Mouse (Mus musculus) midbrain, embryonic 16.5 days (tissue): ENCODE measurements around the gene Lzts2. TPM values are rescaled to one million over a fixed set of nuclear protein-coding genes. Genes with fewer than 3 reads are reported as not detected.

Experiments used
- ATAC-seq: fragments of 200-750 bp; cut with Nextera tagmentation; 2 replicates; pipeline ENCODE4 v1.8.0; 2017; ENCODE audit warnings: moderate TSS enrichment
- H3K27ac ChIP-seq: fragments of 300-500 bp; sonication (generic); 2 replicates; pipeline ENCODE4 v1.5.1; 2014; ENCODE audit warnings: mild to moderate bottlenecking, low read length, mixed read lengths
- H3K27me3 ChIP-seq: fragments of 300-500 bp; sonication (generic); 2 replicates; pipeline ENCODE4 v1.6.1; 2014; ENCODE audit warnings: low read depth, low read length, mixed read lengths; ENCODE audit not compliant: control insufficient read depth, insufficient read depth
- H3K36me3 ChIP-seq: fragments of 300-500 bp; sonication (generic); 2 replicates; pipeline ENCODE4 v1.6.1; 2014; ENCODE audit warnings: mild to moderate bottlenecking, low read length, moderate library complexity, mixed read lengths; ENCODE audit not compliant: control insufficient read depth, insufficient read depth
- H3K4me1 ChIP-seq: fragments of 300-500 bp; sonication (generic); 2 replicates; pipeline ENCODE4 v1.6.1; 2014; ENCODE audit warnings: mild to moderate bottlenecking, low read length, mixed read lengths; ENCODE audit not compliant: control insufficient read depth, insufficient read depth
- H3K4me2 ChIP-seq: fragments of 300-500 bp; sonication (generic); 2 replicates; pipeline ENCODE4 v1.6.1; 2014; ENCODE audit warnings: mild to moderate bottlenecking, low read length, mixed read lengths
- H3K4me3 ChIP-seq: fragments of 300-500 bp; sonication (generic); 2 replicates; pipeline ENCODE4 v1.5.1; 2014; ENCODE audit warnings: low read depth, mild to moderate bottlenecking, low read length, moderate library complexity, mixed read lengths
- H3K9ac ChIP-seq: fragments of 300-500 bp; sonication (generic); 2 replicates; pipeline ENCODE4 v1.6.1; 2014; ENCODE audit warnings: low read depth, low read length, mixed read lengths
- H3K9me3 ChIP-seq: fragments of 300-500 bp; sonication (generic); replicated peaks from 2 replicates; pipeline ENCODE4 v1.6.1; 2014; ENCODE audit warnings: mild to moderate bottlenecking, low read length, mixed read lengths; ENCODE audit not compliant: control insufficient read depth, poor library complexity, severe bottlenecking
- WGBS: fragments of 180-500 bp; shearing (Covaris S2); extraction: QIAGEN DNeasy Blood & Tissue Kit; methylation state at CpG from one replicate; pipeline ENCODE4 v1.1.7; 2014; 5-methylcytosine and 5-hydroxymethylcytosine counted together
- polyA plus RNA-seq: library from polyadenylated mRNA; unstranded; fragments of >200 nt; fragmentation: Nextera tagmentation; extraction: Ambion mirVana; gene quantifications from 2 replicates; pipeline ENCODE4 v1.2.1, GENCODE M21; 2015

The Lzts2 gene
- polyA plus RNA-seq, 1 experiment from 2014 or later, result 15.5 TPM

- WGBS, result 26% methylated on average over 11 of the region's 11 CpGs
- H3K4me3 ChIP-seq, result peak overlapping the region; percentile 59
- H3K4me1 ChIP-seq, result peaks cover 25% of the 10 kb centered on the region
- ATAC-seq, result peak; percentile 66
- peaks cover 5% of the 10 kb centered on the region; the same call in 1 of the 2 replicates for H3K27me3 ChIP-seq
- H3K36me3 ChIP-seq, result peaks cover 6% of the 10 kb centered on the region; the same call in 1 of the 2 replicates
- peak overlapping the region; percentile 92 for H3K27ac ChIP-seq
- H3K9ac ChIP-seq, result peak overlapping the region; percentile 72
- peak overlapping the region; percentile 85 for H3K4me2 ChIP-seq
- H3K9me3 ChIP-seq, result no peaks in the 10 kb centered on the region
Measured at GRCm38 (mm10) chr19:45047935-45048643, 33.9 kb downstream of the Lzts2 start.

DNA sequence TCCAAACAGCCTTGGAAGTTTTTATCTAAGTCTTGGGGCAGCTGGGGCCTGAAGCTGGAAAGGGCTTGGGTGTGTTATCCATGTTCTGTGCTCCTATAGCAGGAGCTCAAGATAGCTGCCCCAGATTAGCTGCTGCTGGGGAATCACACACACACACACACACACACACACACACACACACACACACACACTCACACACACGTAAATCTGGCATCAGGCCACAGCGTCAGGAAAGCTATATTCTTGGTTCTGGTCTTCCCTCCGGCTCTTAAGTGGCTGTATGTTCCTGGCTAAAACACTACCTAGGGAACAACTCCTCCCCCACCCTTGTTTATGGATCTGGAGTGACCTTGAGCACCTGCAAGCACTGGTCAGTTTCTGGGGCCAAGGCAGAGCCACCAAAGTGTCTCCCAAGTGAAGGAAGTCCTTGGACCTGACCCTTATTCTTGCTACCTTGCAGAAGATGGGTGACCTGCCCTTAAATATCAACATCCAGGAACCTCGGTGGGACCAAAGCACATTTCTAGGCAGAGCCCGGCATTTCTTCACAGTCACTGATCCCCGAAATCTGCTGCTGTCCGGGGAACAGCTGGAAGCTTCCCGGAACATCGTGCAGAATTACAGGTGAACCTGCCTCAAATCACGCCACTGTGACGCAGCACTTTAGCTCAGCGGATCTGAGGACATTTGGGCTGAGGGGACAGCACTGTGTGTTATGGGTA is 34.6 kb downstream of the Lzts2 start:
- H3K4me3 ChIP-seq, result peak overlapping the region; percentile 59
- H3K36me3 ChIP-seq, result peaks cover 6% of the 10 kb centered on the region; the same call in 1 of the 2 replicates
- 80% methylated on average over 12 of the region's 12 CpGs for WGBS
- peaks cover 5% of the 10 kb centered on the region; the same call in 1 of the 2 replicates for H3K27me3 ChIP-seq
- peak overlapping the region; percentile 92 for H3K27ac ChIP-seq
- peak overlapping the region; percentile 72 for H3K9ac ChIP-seq
- ATAC-seq, result no peak
- H3K9me3 ChIP-seq, result no peaks in the 10 kb centered on the region
- peaks cover 25% of the 10 kb centered on the region for H3K4me1 ChIP-seq
- peak overlapping the region; percentile 85 for H3K4me2 ChIP-seq

GRCm38 (mm10) chr19:45049523-45049922 is 35.3 kb downstream of the Lzts2 start:
- Histone ChIP-seq H3K4me2 (peak overlapping the region; percentile 85; the same call in 1 of the 2 replicates), H3K4me3 (no peak overlapping the region), H3K27me3 (peaks cover 5% of the 10 kb centered on the region; the same call in 1 of the 2 replicates), H3K36me3 (peaks cover 6% of the 10 kb centered on the region; the same call in 1 of the 2 replicates), H3K27ac (no peak overlapping the region), H3K4me1 (peaks cover 25% of the 10 kb centered on the region), H3K9me3 (no peaks in the 10 kb centered on the region), H3K9ac (0 out of 2 replicates have a peak overlapping the region, but pooled peaks have one; percentile 20)
- 77% methylated on average over 9 of the region's 9 CpGs for WGBS
- ATAC-seq, result no peak

GRCm38 (mm10) chr19:45053451-45053850 is 39.2 kb downstream of the Lzts2 start:
- Histone ChIP-seq H3K27ac (no peak overlapping the region), H3K36me3 (peaks cover 9% of the 10 kb centered on the region), H3K4me3 (no peak overlapping the region), H3K9me3 (no peaks in the 10 kb centered on the region), H3K27me3 (no peaks in the 10 kb centered on the region), H3K9ac (no peak overlapping the region), H3K4me2 (no peak overlapping the region), H3K4me1 (peaks cover 32% of the 10 kb centered on the region)
- 87% methylated on average over 8 of the region's 8 CpGs for WGBS
- no peak for ATAC-seq

- no peaks in the 10 kb centered on the region for H3K9me3 ChIP-seq
- H3K36me3 ChIP-seq, result peaks cover 9% of the 10 kb centered on the region
- H3K9ac ChIP-seq, result no peak overlapping the region
- no peaks in the 10 kb centered on the region for H3K27me3 ChIP-seq
- ATAC-seq, result no peak
- H3K27ac ChIP-seq, result no peak overlapping the region
- 83% methylated on average over 6 of the region's 6 CpGs for WGBS
- peaks cover 21% of the 10 kb centered on the region for H3K4me1 ChIP-seq
- H3K4me2 ChIP-seq, result no peak overlapping the region
- no peak overlapping the region for H3K4me3 ChIP-seq
Measured at GRCm38 (mm10) chr19:45054892-45055690, 40.9 kb downstream of the Lzts2 start.

DNA sequence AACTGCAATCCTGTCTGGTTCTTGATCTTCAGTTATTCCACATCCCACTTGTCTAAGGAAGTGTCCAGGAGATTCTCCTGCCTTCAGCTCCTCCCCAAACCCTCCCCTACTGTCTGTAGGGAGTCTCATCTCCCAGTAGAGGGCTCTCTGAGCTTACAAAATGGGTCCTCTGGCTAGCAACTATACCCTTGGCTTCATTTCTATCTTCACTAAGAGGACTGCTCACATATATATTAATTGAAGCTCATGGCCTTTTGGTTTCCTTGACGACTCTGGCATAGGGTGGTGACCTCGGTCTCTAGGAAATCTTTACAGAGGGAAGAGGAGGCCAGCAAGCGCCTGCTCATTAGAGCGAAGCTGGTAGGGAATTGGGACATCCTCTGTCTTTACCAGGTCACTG is 42.1 kb downstream of the Lzts2 start:
- no peak for ATAC-seq
- Histone ChIP-seq H3K9ac (no peak overlapping the region), H3K4me3 (no peak overlapping the region), H3K27me3 (no peaks in the 10 kb centered on the region), H3K4me1 (peaks cover 21% of the 10 kb centered on the region), H3K27ac (peak overlapping the region; percentile 54), H3K4me2 (no peak overlapping the region), H3K9me3 (no peaks in the 10 kb centered on the region), H3K36me3 (peaks cover 5% of the 10 kb centered on the region)
- 35% methylated on average over 4 of the region's 4 CpGs for WGBS

DNA sequence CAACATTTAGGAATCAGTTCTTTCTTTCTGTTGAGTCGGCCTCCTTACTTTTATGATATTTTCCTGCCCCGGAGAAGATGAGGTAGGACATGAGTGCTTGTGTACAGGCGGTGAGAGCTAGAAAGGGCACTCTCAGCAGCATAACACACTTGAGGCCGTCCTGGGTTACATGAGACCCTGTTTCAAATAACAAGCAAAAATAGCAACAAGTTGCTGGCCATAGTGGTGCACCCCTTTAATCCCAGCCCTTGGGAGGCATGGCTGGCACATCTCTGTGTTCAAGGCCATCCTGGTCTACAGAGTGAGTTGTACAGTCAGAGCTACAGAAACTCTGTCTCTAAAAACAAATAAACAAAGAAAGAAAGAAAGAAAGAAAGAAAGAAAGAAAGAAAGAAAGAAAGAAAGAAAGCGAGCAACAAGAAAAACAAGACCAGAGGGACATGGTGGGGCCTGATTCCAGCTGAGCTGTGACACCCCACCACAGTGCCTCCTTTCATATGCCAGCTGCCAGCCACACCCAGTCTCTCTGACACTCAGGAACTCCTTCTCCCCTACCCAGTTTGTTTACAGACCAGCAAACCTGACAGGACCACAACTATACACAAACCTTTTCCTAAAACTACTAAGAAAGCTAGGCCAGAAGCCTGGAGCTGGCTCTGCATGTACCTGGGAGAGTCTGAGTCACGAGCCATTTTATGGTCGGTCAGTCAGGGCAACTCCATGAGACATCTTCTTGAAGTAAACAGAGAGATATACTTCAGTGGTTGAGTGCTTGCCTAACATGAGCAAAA is 42.9 kb downstream of the Lzts2 start:
- H3K4me1 ChIP-seq, result peaks cover 21% of the 10 kb centered on the region
- no peaks in the 10 kb centered on the region for H3K27me3 ChIP-seq
- WGBS, result 83% methylated on average over 7 of the region's 7 CpGs
- H3K9ac ChIP-seq, result peak overlapping the region; percentile 63; the same call in 1 of the 2 replicates
- no peak overlapping the region for H3K4me3 ChIP-seq
- peaks cover 2% of the 10 kb centered on the region for H3K36me3 ChIP-seq
- ATAC-seq, result no peak
- H3K27ac ChIP-seq, result peak overlapping the region; percentile 95
- peak overlapping the region; percentile 68 for H3K4me2 ChIP-seq
- no peaks in the 10 kb centered on the region for H3K9me3 ChIP-seq

DNA sequence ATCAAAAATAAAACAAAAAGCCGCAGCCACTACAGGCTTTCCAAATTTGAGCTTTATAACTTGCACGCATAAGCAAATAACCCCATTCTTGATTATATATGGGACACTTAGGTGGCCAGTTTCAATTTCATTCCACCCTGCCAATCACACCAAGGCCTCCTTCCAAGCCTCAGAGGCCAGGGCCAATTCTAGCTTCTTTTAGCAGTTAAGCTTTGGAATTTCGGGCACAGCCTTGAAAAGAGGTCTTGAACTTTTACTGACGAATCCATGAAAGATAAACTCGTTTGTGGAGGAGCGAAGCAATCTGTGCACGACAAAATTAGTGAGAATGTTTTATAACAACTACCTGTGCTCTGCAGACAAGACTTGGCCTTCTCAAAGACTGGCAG is 43.5 kb downstream of the Lzts2 start:
- H3K4me2 ChIP-seq, result peak overlapping the region; percentile 68
- ATAC-seq, result no peak
- H3K36me3 ChIP-seq, result peaks cover 2% of the 10 kb centered on the region
- peak overlapping the region; percentile 56 for H3K4me3 ChIP-seq
- peak overlapping the region; percentile 63 for H3K9ac ChIP-seq
- peaks cover 21% of the 10 kb centered on the region for H3K4me1 ChIP-seq
- H3K27me3 ChIP-seq, result no peaks in the 10 kb centered on the region
- peak overlapping the region; percentile 95 for H3K27ac ChIP-seq
- WGBS, result 44% methylated on average over 7 of the region's 7 CpGs
- H3K9me3 ChIP-seq, result no peaks in the 10 kb centered on the region
